Mouse (Mus musculus) stomach, embryonic 16.5 days (tissue): ENCODE measurements around the gene Gpatch2. TPM values are rescaled to one million over a fixed set of nuclear protein-coding genes. Genes with fewer than 3 reads are reported as not detected.

ENCODE experiments used
- ATAC-seq: fragments of 200-750 bp; cut with Nextera tagmentation; 2 replicates; pipeline ENCODE4 v1.8.0; 2017; ENCODE audit warnings: moderate number of reproducible peaks, moderate TSS enrichment; ENCODE audit not compliant: insufficient read depth, low FRiP score
- H3K27ac ChIP-seq: fragments of 300-500 bp; sonication (generic); 2 replicates; pipeline ENCODE4 v1.5.1; 2014; ENCODE audit warnings: low read length
- H3K27me3 ChIP-seq: fragments of 300-500 bp; sonication (generic); 2 replicates; pipeline ENCODE4 v1.6.1; 2014; ENCODE audit warnings: low read length, control low read depth, mixed read lengths; ENCODE audit not compliant: control insufficient read depth, insufficient read depth
- H3K36me3 ChIP-seq: fragments of 300-500 bp; sonication (generic); 2 replicates; pipeline ENCODE4 v1.6.1; 2014; ENCODE audit warnings: low read length; ENCODE audit not compliant: control insufficient read depth, insufficient read depth
- H3K4me1 ChIP-seq: fragments of 300-500 bp; sonication (generic); 2 replicates; pipeline ENCODE4 v1.6.1; 2014; ENCODE audit warnings: low read length, control low read depth, mixed read lengths; ENCODE audit not compliant: control insufficient read depth, insufficient read depth
- H3K4me2 ChIP-seq: fragments of 300-500 bp; sonication (generic); 2 replicates; pipeline ENCODE4 v1.6.1; 2014; ENCODE audit warnings: low read depth, low read length, mixed read lengths
- H3K4me3 ChIP-seq: fragments of 300-500 bp; sonication (generic); replicated peaks from 2 replicates; pipeline ENCODE4 v1.5.1; 2014; ENCODE audit warnings: mild to moderate bottlenecking, low read length
- H3K9ac ChIP-seq: fragments of 300-500 bp; sonication (generic); 2 replicates; pipeline ENCODE4 v1.6.1; 2014; ENCODE audit warnings: low read length
- H3K9me3 ChIP-seq: fragments of 300-500 bp; sonication (generic); replicated peaks from 2 replicates; pipeline ENCODE4 v1.6.1; 2016; ENCODE audit warnings: low read length, control low read depth; ENCODE audit not compliant: control insufficient read depth
- WGBS: fragments of 180-500 bp; shearing (Covaris S2); extraction: QIAGEN DNeasy Blood & Tissue Kit; methylation state at CpG from one replicate; pipeline ENCODE4 v1.1.7; 2014; 5-methylcytosine and 5-hydroxymethylcytosine counted together
- polyA plus RNA-seq: library from polyadenylated mRNA; unstranded; fragments of >200 nt; fragmentation: Nextera tagmentation; extraction: Ambion mirVana; gene quantifications from 2 replicates; pipeline ENCODE4 v1.2.1, GENCODE M21; 2015

Gpatch2 gene
- polyA plus RNA-seq, 1 experiment from 2014 or later, result 19.1 TPM

DNA sequence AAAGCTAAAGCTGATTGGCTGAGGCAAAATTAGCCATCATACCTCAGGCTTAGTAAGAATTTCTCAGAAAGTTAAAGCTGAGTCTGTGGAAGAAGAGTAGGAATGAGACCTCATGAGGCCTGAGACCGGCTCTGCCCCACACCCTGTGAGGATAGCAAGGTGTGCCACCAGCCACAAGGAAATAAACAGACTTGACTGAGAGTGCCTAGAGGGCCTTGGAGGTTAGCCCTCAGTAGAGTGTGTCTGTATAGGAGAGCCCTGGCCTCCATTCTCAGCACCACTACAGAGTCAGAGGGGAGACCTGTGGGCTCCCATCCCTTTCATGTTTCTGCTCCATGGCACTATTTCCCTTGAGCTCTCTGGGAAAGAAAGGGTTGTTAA lies 107.9 kb downstream of the Gpatch2 start:
- H3K9ac ChIP-seq, result no peak overlapping the region
- no peak overlapping the region for H3K4me2 ChIP-seq
- peak; percentile 66 for ATAC-seq
- no peak overlapping the region for H3K4me3 ChIP-seq
- H3K9me3 ChIP-seq, result no peaks in the 10 kb centered on the region
- no peaks in the 10 kb centered on the region for H3K27me3 ChIP-seq
- peaks cover 6% of the 10 kb centered on the region; the same call in 1 of the 2 replicates for H3K4me1 ChIP-seq
- 76% methylated on average over 1 of the region's 1 CpGs for WGBS
- no peaks in the 10 kb centered on the region for H3K36me3 ChIP-seq
- peak overlapping the region; percentile 27; the same call in 1 of the 2 replicates for H3K27ac ChIP-seq

DNA sequence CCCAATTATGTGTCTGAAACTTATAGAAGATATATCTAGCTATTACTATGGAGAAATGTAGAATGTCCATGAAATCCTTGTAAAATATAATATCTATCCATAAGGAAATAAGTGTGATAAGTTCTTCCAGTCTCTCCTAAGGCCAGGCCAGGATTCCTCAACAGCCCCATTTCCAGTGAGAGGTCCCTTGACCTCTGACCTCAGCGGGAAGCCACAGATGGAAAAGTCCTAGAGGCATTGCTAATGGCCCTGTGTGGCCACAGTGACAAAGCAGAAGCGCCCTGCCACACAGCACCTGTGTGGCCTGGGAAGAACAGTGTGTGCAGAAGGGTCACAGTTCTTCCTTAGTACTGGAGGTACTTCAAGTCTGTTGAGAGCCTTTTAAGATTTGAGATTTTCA lies 127.2 kb downstream of the Gpatch2 start:
- Histone ChIP-seq H3K9me3 (no peaks in the 10 kb centered on the region), H3K36me3 (no peaks in the 10 kb centered on the region), H3K4me2 (no peak overlapping the region), H3K4me1 (no peaks in the 10 kb centered on the region), H3K9ac (no peak overlapping the region), H3K27ac (no peak overlapping the region), H3K27me3 (no peaks in the 10 kb centered on the region), H3K4me3 (no peak overlapping the region)
- WGBS, result 39% methylated on average over 2 of the region's 2 CpGs
- no peak; the same call in 1 of the 2 replicates for ATAC-seq

DNA sequence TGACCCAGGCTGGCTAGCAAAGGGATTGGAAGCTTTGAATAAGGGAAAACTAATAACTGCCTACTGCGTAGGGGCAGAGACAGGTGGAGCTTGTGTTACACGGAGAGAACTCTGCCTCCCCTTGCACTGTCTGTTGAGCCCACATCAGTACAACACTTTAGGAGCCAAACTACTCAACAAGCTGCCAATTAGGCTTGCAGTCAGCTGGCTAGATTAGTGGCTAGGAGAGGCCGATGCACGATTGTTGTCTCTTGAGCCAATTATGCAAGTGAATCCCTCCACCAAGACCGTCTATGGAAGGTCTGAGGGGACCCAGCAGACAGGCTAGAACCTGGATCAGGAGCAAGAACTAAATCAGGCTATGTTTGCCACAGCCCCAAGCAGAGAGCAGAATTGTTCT lies 129.8 kb downstream of the Gpatch2 start:
- 89% methylated on average over 5 of the region's 5 CpGs for WGBS
- no peak for ATAC-seq
- Histone ChIP-seq H3K36me3 (no peaks in the 10 kb centered on the region), H3K27me3 (no peaks in the 10 kb centered on the region), H3K4me1 (no peaks in the 10 kb centered on the region), H3K9me3 (no peaks in the 10 kb centered on the region), H3K27ac (no peak overlapping the region), H3K9ac (no peak overlapping the region), H3K4me2 (no peak overlapping the region), H3K4me3 (no peak overlapping the region)

DNA sequence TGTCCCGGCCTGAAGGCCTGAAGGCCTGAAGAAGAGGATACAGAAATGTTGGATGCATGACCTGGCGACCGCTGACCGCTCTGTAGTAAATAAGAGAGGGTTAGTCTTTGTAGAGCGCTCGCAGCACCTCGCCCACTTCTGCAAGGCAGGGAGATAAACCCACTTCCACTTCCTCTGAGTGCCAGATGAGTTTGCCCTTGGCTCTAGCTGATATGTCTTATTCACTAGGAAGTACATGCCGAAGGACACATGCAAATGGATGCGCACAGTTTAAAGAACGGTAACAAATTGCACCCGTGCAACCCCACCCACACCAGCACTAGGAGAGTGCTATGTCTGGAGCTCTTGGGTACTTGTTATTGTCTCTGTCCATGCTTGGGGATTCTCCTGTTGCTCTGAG lies 131.6 kb downstream of the Gpatch2 start:
- H3K9me3 ChIP-seq, result no peaks in the 10 kb centered on the region
- no peak overlapping the region for H3K9ac ChIP-seq
- no peaks in the 10 kb centered on the region for H3K4me1 ChIP-seq
- no peaks in the 10 kb centered on the region for H3K36me3 ChIP-seq
- no peak overlapping the region for H3K27ac ChIP-seq
- no peak for ATAC-seq
- H3K4me3 ChIP-seq, result no peak overlapping the region
- no peaks in the 10 kb centered on the region for H3K27me3 ChIP-seq
- H3K4me2 ChIP-seq, result no peak overlapping the region
- 84% methylated on average over 11 of the region's 11 CpGs for WGBS

DNA sequence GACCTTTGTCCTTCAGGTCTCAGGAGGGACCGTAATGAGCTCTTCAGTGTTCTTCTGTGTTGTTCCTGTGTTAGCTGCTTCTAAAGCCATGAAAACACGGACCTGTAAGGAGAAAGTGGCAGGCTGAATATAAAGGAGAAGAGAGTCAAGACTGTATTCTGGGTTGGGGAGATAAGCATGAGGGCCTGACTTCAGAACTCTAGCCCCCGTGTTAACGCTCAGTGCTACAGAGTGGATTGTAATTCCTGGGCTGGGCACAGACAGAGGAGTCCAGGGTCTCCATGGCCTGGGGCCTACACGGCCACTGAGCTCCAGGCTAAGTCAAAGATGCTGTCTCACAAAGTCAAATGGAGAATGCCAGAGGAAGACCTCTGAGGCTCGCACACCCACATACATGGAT lies 132.3 kb downstream of the Gpatch2 start:
- Histone ChIP-seq H3K9ac (no peak overlapping the region), H3K36me3 (no peaks in the 10 kb centered on the region), H3K4me3 (no peak overlapping the region), H3K4me1 (no peaks in the 10 kb centered on the region), H3K27ac (no peak overlapping the region), H3K27me3 (no peaks in the 10 kb centered on the region), H3K4me2 (no peak overlapping the region), H3K9me3 (no peaks in the 10 kb centered on the region)
- 88% methylated on average over 6 of the region's 6 CpGs for WGBS
- no peak for ATAC-seq

DNA sequence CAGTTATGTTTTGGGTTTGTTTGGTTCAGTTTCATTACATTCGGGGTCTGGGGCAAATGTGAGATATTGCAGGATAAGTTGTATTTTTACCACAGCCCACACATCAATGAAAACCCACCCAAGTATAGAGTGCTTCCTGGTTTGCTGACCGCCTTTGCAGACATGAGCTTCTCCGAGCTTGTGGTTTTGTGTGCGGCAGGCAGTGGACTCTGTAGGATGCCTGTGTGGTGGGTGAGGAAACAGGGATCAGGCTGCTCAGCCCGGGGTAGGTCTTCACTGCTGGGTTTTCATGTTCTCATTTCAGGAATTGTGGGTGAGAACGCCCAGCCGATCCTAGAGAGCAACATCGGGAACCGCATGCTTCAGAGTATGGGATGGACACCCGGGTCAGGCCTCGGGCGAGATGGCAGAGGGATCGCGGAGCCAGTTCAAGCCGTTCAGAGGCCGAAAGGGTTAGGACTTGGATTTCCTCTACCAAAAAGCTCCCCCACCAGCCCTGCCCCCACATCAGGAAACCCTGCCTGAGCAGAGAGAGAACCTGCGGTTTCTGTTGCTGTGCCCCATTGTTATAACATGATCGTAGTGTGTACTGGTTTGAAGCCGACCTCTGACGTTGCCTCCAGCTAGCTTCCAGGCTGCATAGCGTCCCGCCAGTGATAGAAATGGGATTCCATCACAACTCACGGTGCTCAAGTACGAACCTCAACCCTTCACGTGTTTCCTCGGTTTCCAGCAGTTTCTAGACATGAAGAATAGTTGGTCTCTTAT lies 132.9 kb downstream of the Gpatch2 start:
- Histone ChIP-seq H3K4me2 (no peak overlapping the region), H3K4me1 (no peaks in the 10 kb centered on the region), H3K9me3 (no peaks in the 10 kb centered on the region), H3K9ac (no peak overlapping the region), H3K36me3 (no peaks in the 10 kb centered on the region), H3K4me3 (no peak overlapping the region), H3K27ac (no peak overlapping the region), H3K27me3 (no peaks in the 10 kb centered on the region)
- ATAC-seq, result no peak
- WGBS, result 85% methylated on average over 26 of the region's 26 CpGs

DNA sequence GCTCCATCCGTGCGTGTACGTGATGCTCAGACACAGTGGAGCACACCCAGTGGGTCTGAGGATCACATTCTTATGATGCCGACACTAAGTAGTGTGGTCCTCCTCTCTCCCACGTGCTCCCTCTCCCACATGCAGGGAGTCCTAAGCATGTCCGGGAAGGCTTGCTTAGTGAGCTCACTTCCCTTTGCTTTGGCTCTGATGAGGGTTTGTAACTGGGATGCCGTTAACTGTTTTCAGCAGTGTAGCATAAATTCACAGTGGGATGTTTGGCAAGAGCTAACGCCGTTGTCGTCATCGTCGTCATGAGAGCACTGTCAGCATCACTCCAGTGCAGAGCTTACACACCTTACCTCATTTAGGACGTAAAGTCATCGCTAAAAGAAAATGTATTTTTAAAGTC lies 133.6 kb downstream of the Gpatch2 start:
- Histone ChIP-seq H3K9me3 (no peaks in the 10 kb centered on the region), H3K4me2 (no peak overlapping the region), H3K36me3 (no peaks in the 10 kb centered on the region), H3K27me3 (no peaks in the 10 kb centered on the region), H3K27ac (no peak overlapping the region), H3K9ac (no peak overlapping the region), H3K4me3 (no peak overlapping the region), H3K4me1 (no peaks in the 10 kb centered on the region)
- no peak; the same call in 1 of the 2 replicates for ATAC-seq
- 89% methylated on average over 14 of the region's 14 CpGs for WGBS

DNA sequence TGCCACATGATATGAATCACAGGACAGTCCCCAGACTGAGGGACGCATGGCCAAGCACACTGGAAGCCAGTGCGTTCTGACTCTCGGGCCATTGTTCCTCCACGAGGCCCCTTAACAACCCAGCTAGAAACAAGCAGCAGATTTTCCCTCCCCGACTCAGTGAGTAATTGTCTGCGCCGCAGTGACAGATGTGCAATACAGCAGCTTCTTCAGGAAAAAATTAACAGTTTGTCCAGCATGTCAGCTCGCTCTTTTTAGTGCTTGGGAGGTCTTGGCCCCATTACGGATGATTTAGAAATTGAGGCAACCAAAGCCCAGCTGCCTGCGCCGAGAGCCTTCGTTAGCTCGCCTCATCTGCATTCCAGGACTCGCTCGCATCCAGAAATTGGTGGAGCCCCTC lies 140.9 kb downstream of the Gpatch2 start:
- H3K36me3 ChIP-seq, result no peaks in the 10 kb centered on the region
- H3K27ac ChIP-seq, result no peak overlapping the region
- H3K4me3 ChIP-seq, result no peak overlapping the region
- H3K9me3 ChIP-seq, result no peaks in the 10 kb centered on the region
- H3K9ac ChIP-seq, result no peak overlapping the region
- H3K27me3 ChIP-seq, result no peaks in the 10 kb centered on the region
- ATAC-seq, result no peak
- 60% methylated on average over 15 of the region's 15 CpGs for WGBS
- no peaks in the 10 kb centered on the region for H3K4me1 ChIP-seq
- no peak overlapping the region for H3K4me2 ChIP-seq

DNA sequence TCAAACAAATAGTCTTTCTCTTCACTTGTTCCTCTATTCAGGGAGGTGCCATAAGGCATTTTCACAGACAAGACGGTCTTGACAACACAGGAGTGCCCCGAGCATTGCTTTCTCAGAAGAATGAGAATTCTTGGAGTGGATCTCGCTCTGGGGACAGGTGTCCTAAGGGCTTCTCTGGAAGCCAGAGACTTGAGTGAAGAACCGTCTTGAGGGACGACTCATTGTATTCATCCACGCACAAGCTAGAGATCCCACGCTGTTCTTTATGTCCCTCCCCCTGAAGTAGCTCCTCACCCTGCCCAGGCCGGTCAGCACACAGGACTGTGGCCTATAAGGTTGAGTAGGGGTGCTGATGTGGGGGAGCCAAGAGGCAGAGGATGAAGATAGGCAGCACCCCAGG lies 141.6 kb downstream of the Gpatch2 start:
- H3K4me3 ChIP-seq, result no peak overlapping the region
- H3K9me3 ChIP-seq, result no peaks in the 10 kb centered on the region
- H3K27me3 ChIP-seq, result no peaks in the 10 kb centered on the region
- no peak overlapping the region for H3K9ac ChIP-seq
- no peak overlapping the region for H3K27ac ChIP-seq
- H3K4me2 ChIP-seq, result no peak overlapping the region
- ATAC-seq, result no peak
- H3K4me1 ChIP-seq, result no peaks in the 10 kb centered on the region
- H3K36me3 ChIP-seq, result no peaks in the 10 kb centered on the region
- WGBS, result 92% methylated on average over 8 of the region's 8 CpGs
